Mouse (Mus musculus) MEL (cell line): ENCODE results near the gene Has1. TPM values are rescaled to one million over a fixed set of nuclear protein-coding genes. Genes with fewer than 3 reads are reported as not detected.

Source experiments
- DNase-seq: peaks from one replicate; pipeline ENCODE4 v3.0.0; 2011; ENCODE audit warnings: low read depth, low spot score
- H3K27ac ChIP-seq: 2 replicates; pipeline ENCODE4 v1.5.1; 2012; ENCODE audit warnings: low read depth, mild to moderate bottlenecking, control low read depth, low read length, moderate library complexity; ENCODE audit not compliant: control insufficient read depth
- H3K27me3 ChIP-seq, 2 experiments: fragments of 150-350 bp in 1 of 2; sonication (generic) in 1 of 2; 2 replicates each; pipeline ENCODE4 v1.6.1; 2012; ENCODE audit warnings: low read length in 2 of 2, mild to moderate bottlenecking in 2 of 2, improper control_type of control experiment in 1 of 2, moderate library complexity in 1 of 2; ENCODE audit not compliant: insufficient read depth in 2 of 2, control insufficient read depth in 1 of 2
- H3K36me3 ChIP-seq, 2 experiments: 2 replicates each; pipeline ENCODE4 v1.6.1; 2012 to 2014; ENCODE audit warnings: low read length in 2 of 2, improper control_type of control experiment in 1 of 2, inconsistent platforms in 1 of 2, mild to moderate bottlenecking in 1 of 2; ENCODE audit not compliant: insufficient read depth in 2 of 2, control insufficient read depth in 1 of 2
- H3K4me1 ChIP-seq, 2 experiments: fragments of 150-350 bp in 1 of 2; sonication (generic) in 1 of 2; 2 replicates each; pipeline ENCODE4 v1.6.1; 2012; ENCODE audit warnings: low read length in 2 of 2, improper control_type of control experiment in 1 of 2, mild to moderate bottlenecking in 1 of 2; ENCODE audit not compliant: insufficient read depth in 2 of 2, control insufficient read depth in 1 of 2
- H3K4me3 ChIP-seq, 2 experiments: fragments of 150-350 bp in 1 of 2; sonication (generic) in 1 of 2; 2 replicates each; pipeline ENCODE4 v1.5.1; 2012; ENCODE audit warnings: low read depth in 2 of 2, low read length in 2 of 2, mild to moderate bottlenecking in 2 of 2, moderate library complexity in 2 of 2, control low read depth in 1 of 2, improper control_type of control experiment in 1 of 2; ENCODE audit not compliant: control insufficient read depth in 1 of 2, insufficient read depth in 1 of 2
- H3K79me2 ChIP-seq: 2 replicates; pipeline ENCODE4 v1.6.1; 2012; ENCODE audit warnings: mild to moderate bottlenecking, low read length, moderate library complexity; ENCODE audit not compliant: control insufficient read depth, poor library complexity, insufficient read depth
- H3K9ac ChIP-seq: 2 replicates; pipeline ENCODE4 v1.6.1; 2012; ENCODE audit warnings: low read depth, mild to moderate bottlenecking, control low read depth, low read length, moderate library complexity; ENCODE audit not compliant: control insufficient read depth, poor library complexity, severe bottlenecking
- H3K9me3 ChIP-seq: fragments of 150-350 bp; sonication (generic); replicated peaks from 2 replicates; pipeline ENCODE4 v1.6.1; 2012; ENCODE audit warnings: mild to moderate bottlenecking, low read length, improper control_type of control experiment, moderate library complexity; ENCODE audit not compliant: insufficient read depth
- CHD1 ChIP-seq: IDR thresholded peaks from 2 replicates; pipeline ENCODE4 v1.6.1; 2012; ENCODE audit warnings: low read depth, mild to moderate bottlenecking, inconsistent platforms, low read length, improper control_type of control experiment
- CTCF ChIP-seq, 3 experiments: IDR thresholded peaks in 2 of 3; conservative IDR thresholded peaks in 1 of 3; 2 replicates each; pipeline ENCODE4 v1.5.1; 2011 to 2012; ENCODE audit warnings: low read length in 3 of 3, low read depth in 2 of 3, mild to moderate bottlenecking in 2 of 3, improper control_type of control experiment in 1 of 3, inconsistent platforms in 1 of 3, mixed read lengths in 1 of 3, moderate library complexity in 1 of 3; ENCODE audit not compliant: control insufficient read depth in 1 of 3, insufficient read depth in 1 of 3, poor library complexity in 1 of 3, severe bottlenecking in 1 of 3
- E2F4 ChIP-seq: IDR thresholded peaks from 2 replicates; pipeline ENCODE4 v1.6.1; 2011; ENCODE audit warnings: low read depth, low read length, improper control_type of control experiment, borderline replicate concordance
- ETS1 ChIP-seq: IDR thresholded peaks from 2 replicates; pipeline ENCODE4 v1.6.1; 2012; ENCODE audit warnings: low read depth, mild to moderate bottlenecking, inconsistent platforms, low read length, improper control_type of control experiment, moderate library complexity
- GATA1 ChIP-seq: IDR thresholded peaks from 2 replicates; pipeline ENCODE4 v1.6.1; 2011; ENCODE audit warnings: low read depth, low read length, improper control_type of control experiment
- HCFC1 ChIP-seq: IDR thresholded peaks from 2 replicates; pipeline ENCODE4 v1.6.1; 2012; ENCODE audit warnings: low read depth, mild to moderate bottlenecking, inconsistent platforms, low read length, improper control_type of control experiment, moderate library complexity
- MAFK ChIP-seq: IDR thresholded peaks from 2 replicates; pipeline ENCODE4 v1.6.1; 2011; ENCODE audit warnings: low read depth, mild to moderate bottlenecking, low read length, improper control_type of control experiment, borderline replicate concordance
- MAX ChIP-seq: IDR thresholded peaks from 2 replicates; pipeline ENCODE4 v1.6.1; 2011; ENCODE audit warnings: low read length, improper control_type of control experiment
- MAZ ChIP-seq: IDR thresholded peaks from 2 replicates; pipeline ENCODE4 v1.6.1; 2012; ENCODE audit warnings: low read depth, mild to moderate bottlenecking, inconsistent platforms, low read length, improper control_type of control experiment
- MEF2A ChIP-seq: IDR thresholded peaks from 2 replicates; pipeline ENCODE4 v1.6.1; 2014; ENCODE audit warnings: low read depth, mild to moderate bottlenecking, inconsistent platforms, low read length, improper control_type of control experiment; ENCODE audit not compliant: poor library complexity, insufficient replicate concordance, severe bottlenecking; ENCODE audit errors: extremely low read depth
- MXI1 ChIP-seq: IDR thresholded peaks from 2 replicates; pipeline ENCODE4 v1.6.1; 2011; ENCODE audit warnings: mild to moderate bottlenecking, low read depth, low read length, improper control_type of control experiment
- MYB ChIP-seq: IDR thresholded peaks from 2 replicates; pipeline ENCODE4 v1.6.1; 2011; ENCODE audit warnings: mild to moderate bottlenecking, low read depth, low read length, improper control_type of control experiment
- MYC ChIP-seq: IDR thresholded peaks from 2 replicates; pipeline ENCODE4 v1.6.1; 2011; ENCODE audit warnings: low read depth, mild to moderate bottlenecking, low read length, improper control_type of control experiment, moderate library complexity
- NELFE ChIP-seq: IDR thresholded peaks from 2 replicates; pipeline ENCODE4 v1.6.1; 2011; ENCODE audit warnings: low read depth, low read length, improper control_type of control experiment
- NRF1 ChIP-seq: IDR thresholded peaks from 2 replicates; pipeline ENCODE4 v1.6.1; 2014; ENCODE audit warnings: low read depth, mild to moderate bottlenecking, inconsistent platforms, low read length, improper control_type of control experiment, moderate library complexity; ENCODE audit not compliant: poor library complexity, insufficient read depth, severe bottlenecking
- RAD21 ChIP-seq: IDR thresholded peaks from 2 replicates; pipeline ENCODE4 v1.6.1; 2011; ENCODE audit warnings: mild to moderate bottlenecking, low read depth, low read length, improper control_type of control experiment
- SIN3A ChIP-seq: IDR thresholded peaks from 2 replicates; pipeline ENCODE4 v1.6.1; 2012; ENCODE audit warnings: low read length, improper control_type of control experiment, inconsistent platforms
- TBP ChIP-seq: IDR thresholded peaks from 2 replicates; pipeline ENCODE4 v1.8.0; 2011; ENCODE audit warnings: low read depth, low read length, improper control_type of control experiment
- TCF12 ChIP-seq: IDR thresholded peaks from 2 replicates; pipeline ENCODE4 v1.6.1; 2014; ENCODE audit warnings: low read depth, mild to moderate bottlenecking, inconsistent platforms, low read length, improper control_type of control experiment, moderate library complexity
- UBTF ChIP-seq: IDR thresholded peaks from 2 replicates; pipeline ENCODE4 v1.6.1; 2012; ENCODE audit warnings: low read depth, mild to moderate bottlenecking, inconsistent platforms, low read length, improper control_type of control experiment, moderate library complexity, borderline replicate concordance; ENCODE audit not compliant: insufficient read depth
- ZC3H11A ChIP-seq: IDR thresholded peaks from 2 replicates; pipeline ENCODE4 v1.6.1; 2012; ENCODE audit warnings: low read depth, mild to moderate bottlenecking, inconsistent platforms, low read length, improper control_type of control experiment
- ZKSCAN1 ChIP-seq: IDR thresholded peaks from 2 replicates; pipeline ENCODE4 v1.6.1; 2012; ENCODE audit warnings: low read depth, mild to moderate bottlenecking, inconsistent platforms, low read length, improper control_type of control experiment, moderate library complexity
- polyA plus RNA-seq, 2 experiments: library from polyadenylated mRNA; stranded (reverse) in 1 of 2; unstranded in 1 of 2; fragments of >175 nt in 1 of 2; fragments of >200 nt in 1 of 2; gene quantifications; 2 replicates each; pipeline versions ENCODE4 v1.2.1 to v1.2.4; 2012; ENCODE audit warnings: low replicate concordance in 2 of 2, low read depth in 1 of 2; ENCODE audit not compliant: insufficient read length in 2 of 2, insufficient read depth in 1 of 2, missing spikeins in 1 of 2
- total RNA-seq: library from RNA; depleted of rRNA; stranded (reverse); fragments of 300-350 nt; gene quantifications from 2 replicates; pipeline ENCODE4 v1.2.3, GENCODE M21; 2012

Gene Has1
- total and polyA plus RNA-seq, 3 experiments, result 0.13 TPM; not detected in 2

GRCm38 (mm10) chr17:17836101-17836500, 18.9 kb downstream of the Has1 start:
- Histone ChIP-seq H3K9me3 (no peaks in the 10 kb centered on the region), H3K27me3 (no peaks in the 10 kb centered on the region), H3K79me2 (peaks cover 6% of the 10 kb centered on the region), H3K4me3 (no peak overlapping the region), H3K27ac (no peak overlapping the region), H3K4me1 (0 out of 4 replicates have a peak, but pooled peaks cover 0 to 4% of the 10 kb centered on the region in 2 experiments), H3K36me3 (peaks cover 0 to 7% of the 10 kb centered on the region in 2 experiments; a peak in 2 of 4 replicates), H3K9ac (no peak overlapping the region)
- TF ChIP-seq E2F4 (no peak), NELFE (no peak), RAD21 (no peak), MYB (no peak), MXI1 (no peak), MAZ (no peak), GATA1 (no peak), NRF1 (no peak), UBTF (no peak), CTCF (IDR thresholded peaks at IDR 0.05 in 2 of 3, conservative IDR thresholded peaks at IDR 0.05 in 1 of 3; ENCODE audit: control insufficient read depth in 1 of 3, insufficient read depth in 1 of 3, low read depth in 2 of 3, low read length in 3 of 3, poor library complexity in 1 of 3, severe bottlenecking in 1 of 3) (no peak), TCF12 (no peak), ZC3H11A (no peak), MYC (no peak), HCFC1 (no peak), SIN3A (no peak), MAX (no peak), CHD1 (no peak), MEF2A (no peak), ZKSCAN1 (no peak)
- no peak for DNase-seq

GRCm38 (mm10) chr17:17834896-17835295, 20.1 kb downstream of the Has1 start:
- no peak for DNase-seq
- H3K4me3 ChIP-seq, result no peak overlapping the region
- TF ChIP-seq NELFE (no peak), TBP (no peak), ETS1 (no peak), UBTF (no peak), MAZ (no peak), RAD21 (no peak), MAX (no peak), MAFK (no peak)
- no peak overlapping the region for H3K27ac ChIP-seq
- no peaks in the 10 kb centered on the region for H3K9me3 ChIP-seq
- 0 out of 4 replicates have a peak, but pooled peaks cover 0 to 4% of the 10 kb centered on the region in 2 experiments for H3K4me1 ChIP-seq
- H3K79me2 ChIP-seq, result peaks cover 6% of the 10 kb centered on the region
- H3K27me3 ChIP-seq, result no peaks in the 10 kb centered on the region
- H3K36me3 ChIP-seq, result peaks cover 0 to 9% of the 10 kb centered on the region in 2 experiments; a peak in 2 of 4 replicates
- no peak overlapping the region for H3K9ac ChIP-seq
